Mouse (Mus musculus) small intestine, adult 2 months (tissue): ENCODE measurements around the gene Ropn1l. TPM values are rescaled to one million over a fixed set of nuclear protein-coding genes. Genes with fewer than 3 reads are reported as not detected.

ENCODE experiments used
- H3K27ac ChIP-seq: fragments of 200-500 bp; 2 replicates; pipeline ENCODE4 v1.5.1; 2012; ENCODE audit warnings: low read depth, low read length, control low read depth, inconsistent platforms; ENCODE audit not compliant: insufficient read depth
- H3K27me3 ChIP-seq: fragments of 200-500 bp; 2 replicates; pipeline ENCODE4 v1.6.1; 2012; ENCODE audit warnings: mild to moderate bottlenecking, moderate library complexity, low read length, inconsistent platforms; ENCODE audit not compliant: control insufficient read depth, insufficient read depth
- H3K36me3 ChIP-seq: fragments of 200-500 bp; 2 replicates; pipeline ENCODE4 v1.6.1; 2012; ENCODE audit warnings: mild to moderate bottlenecking, low read length, control low read depth, inconsistent platforms; ENCODE audit not compliant: control insufficient read depth, insufficient read depth
- H3K4me1 ChIP-seq: fragments of 200-500 bp; 2 replicates; pipeline ENCODE4 v1.6.1; 2012; ENCODE audit warnings: low read length, inconsistent platforms, mixed read lengths; ENCODE audit not compliant: control insufficient read depth, insufficient read depth, insufficient read length
- H3K4me3 ChIP-seq: fragments of 200-500 bp; 2 replicates; pipeline ENCODE4 v1.5.1; 2012; ENCODE audit warnings: low read depth, mild to moderate bottlenecking, control low read depth, inconsistent platforms, low read length, moderate library complexity
- CTCF ChIP-seq: fragments of 200-500 bp; IDR thresholded peaks from 2 replicates; pipeline ENCODE4 v1.5.1; 2012; ENCODE audit warnings: low read depth, mild to moderate bottlenecking, control low read depth, inconsistent platforms, low read length, moderate library complexity, mixed read lengths; ENCODE audit not compliant: insufficient replicate concordance, insufficient read length; ENCODE audit errors: extremely low read depth
- POLR2A ChIP-seq: fragments of 200-500 bp; IDR thresholded peaks from 2 replicates; pipeline ENCODE4 v1.6.1; 2012; ENCODE audit warnings: low read depth, mild to moderate bottlenecking, control low read depth, inconsistent platforms, low read length, moderate library complexity
- WGBS: fragments of 180-500 bp; shearing (Covaris S2); methylation state at CpG from one replicate; pipeline ENCODE4 v1.1.7; 2018; 5-methylcytosine and 5-hydroxymethylcytosine counted together
- polyA plus RNA-seq: library from polyadenylated mRNA; depleted of rRNA; stranded (reverse); fragments of >200 nt; gene quantifications from 2 replicates; pipeline ENCODE4 v1.2.3, GENCODE M21; 2012

Gene Ropn1l
- polyA plus RNA-seq, 1 experiment: 0.22 TPM

- Histone ChIP-seq H3K4me1 (peaks cover 4% of the 10 kb centered on the region; the same call in 1 of the 2 replicates), H3K27me3 (no peaks in the 10 kb centered on the region), H3K4me3 (no peak overlapping the region), H3K27ac (no peak overlapping the region), H3K36me3 (peaks cover 52% of the 10 kb centered on the region)
- TF ChIP-seq CTCF (no peak), POLR2A (no peak)
- 88% methylated on average over 7 of the region's 7 CpGs for WGBS
Observed at GRCm38 (mm10) chr15:31458081-31458480, 4.5 kb upstream of the Ropn1l start.

- no peak for TF ChIP-seq CTCF
- TF ChIP-seq POLR2A: no peak
- Histone ChIP-seq H3K27me3 (no peaks in the 10 kb centered on the region), H3K4me3 (no peak overlapping the region), H3K4me1 (peaks cover 4% of the 10 kb centered on the region; the same call in 1 of the 2 replicates), H3K36me3 (peaks cover 37% of the 10 kb centered on the region), H3K27ac (no peak overlapping the region)
- 78% methylated on average over 5 of the region's 5 CpGs for WGBS
Observed at GRCm38 (mm10) chr15:31456381-31456780, 2.8 kb upstream of the Ropn1l start.

- no peak for TF ChIP-seq POLR2A
- no peak for TF ChIP-seq CTCF
- no peak overlapping the region for H3K27ac ChIP-seq
- no peaks in the 10 kb centered on the region for H3K27me3 ChIP-seq
- H3K4me3 ChIP-seq: no peak overlapping the region
- 71% methylated on average over 7 of the region's 7 CpGs for WGBS
- H3K4me1 ChIP-seq: peaks cover 4% of the 10 kb centered on the region; the same call in 1 of the 2 replicates
- H3K36me3 ChIP-seq: peaks cover 24% of the 10 kb centered on the region
Observed at GRCm38 (mm10) chr15:31454861-31455295, 1.3 kb upstream of the Ropn1l start.

GRCm38 (mm10) chr15:31454096-31454860 lies 741 bp upstream of the Ropn1l start:
- 49% methylated on average over 10 of the region's 10 CpGs for WGBS
- peaks cover 4% of the 10 kb centered on the region; the same call in 1 of the 2 replicates for H3K4me1 ChIP-seq
- no peak overlapping the region for H3K4me3 ChIP-seq
- H3K27ac ChIP-seq: no peak overlapping the region
- no peaks in the 10 kb centered on the region for H3K27me3 ChIP-seq
- peaks cover 18% of the 10 kb centered on the region for H3K36me3 ChIP-seq
- TF ChIP-seq POLR2A: no peak
- TF ChIP-seq CTCF: no peak

GRCm38 (mm10) chr15:31452336-31453097 lies 1.0 kb downstream of the Ropn1l start:
- Histone ChIP-seq H3K27me3 (no peaks in the 10 kb centered on the region), H3K4me1 (peaks cover 4% of the 10 kb centered on the region; the same call in 1 of the 2 replicates), H3K27ac (no peak overlapping the region), H3K4me3 (no peak overlapping the region; the same call in 1 of the 2 replicates), H3K36me3 (peaks cover 4% of the 10 kb centered on the region)
- WGBS: 29% methylated on average over 18 of the region's 18 CpGs
- no peak for TF ChIP-seq CTCF

- 20% methylated on average over 2 of the region's 2 CpGs for WGBS
- Histone ChIP-seq H3K4me1 (0 out of 2 replicates have a peak, but pooled peaks cover 2% of the 10 kb centered on the region), H3K27me3 (no peaks in the 10 kb centered on the region), H3K27ac (no peak overlapping the region), H3K36me3 (no peaks in the 10 kb centered on the region), H3K4me3 (no peak overlapping the region)
- no peak for TF ChIP-seq POLR2A
- no peak for TF ChIP-seq CTCF
Observed at GRCm38 (mm10) chr15:31449772-31450171, 3.8 kb downstream of the Ropn1l start.

- TF ChIP-seq CTCF (no peak), POLR2A (no peak)
- Histone ChIP-seq H3K4me3 (no peak overlapping the region), H3K36me3 (no peaks in the 10 kb centered on the region), H3K4me1 (no peaks in the 10 kb centered on the region), H3K27ac (no peak overlapping the region), H3K27me3 (no peaks in the 10 kb centered on the region)
- 40% methylated on average over 7 of the region's 7 CpGs for WGBS
Observed at GRCm38 (mm10) chr15:31447121-31447520, 6.4 kb downstream of the Ropn1l start.

GRCm38 (mm10) chr15:31442698-31443097 lies 10.8 kb downstream of the Ropn1l start:
- no peak overlapping the region for H3K4me3 ChIP-seq
- no peaks in the 10 kb centered on the region for H3K36me3 ChIP-seq
- no peaks in the 10 kb centered on the region for H3K4me1 ChIP-seq
- TF ChIP-seq POLR2A (no peak), CTCF (no peak)
- no peaks in the 10 kb centered on the region for H3K27me3 ChIP-seq
- no peak overlapping the region for H3K27ac ChIP-seq
- WGBS: 86% methylated on average over 4 of the region's 4 CpGs
